Mouse (Mus musculus) lung, adult 2 months (tissue): ENCODE data around the gene S100z.
A peak's percentile ranks its signal among the peaks of the same experiment; 100 is the strongest.

Experiments
- CTCF ChIP-seq: fragments of 200-500 bp; IDR thresholded peaks from 2 replicates; pipeline ENCODE4 v1.5.1; 2011; ENCODE audit warnings: mild to moderate bottlenecking, low read length, control low read depth; ENCODE audit not compliant: insufficient read depth
- POLR2A ChIP-seq: fragments of 200-500 bp; IDR thresholded peaks from 2 replicates; pipeline ENCODE4 v1.6.1; 2011; ENCODE audit warnings: low read depth, mild to moderate bottlenecking, control low read depth, low read length, borderline replicate concordance; ENCODE audit errors: extremely low read depth

DNA sequence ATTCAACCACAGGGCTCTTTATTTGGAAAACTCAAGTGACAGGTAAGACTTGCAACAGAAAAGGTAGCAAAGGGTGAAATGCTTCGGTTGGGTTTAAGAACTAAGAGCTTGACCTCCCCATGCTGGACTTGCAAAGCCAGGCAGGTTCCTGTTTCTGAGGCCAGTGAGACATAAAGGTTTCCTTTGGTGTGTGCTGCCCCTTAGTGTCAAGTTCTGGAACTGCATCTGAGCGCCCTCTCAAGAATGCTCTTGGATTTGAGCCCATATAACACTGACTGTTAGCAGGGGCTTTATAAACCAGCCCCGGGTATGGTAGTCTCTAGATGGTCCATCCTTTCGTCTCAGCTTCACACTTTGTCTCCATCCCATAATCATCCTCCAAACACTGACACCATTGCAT is 2.9 kb upstream of the S100z start:
- TF ChIP-seq CTCF: peak; percentile 65
- no peak for TF ChIP-seq POLR2A
